Mouse (Mus musculus): Measurements from ENCODE around the gene Acod1.
A peak's percentile ranks its signal among the peaks of the same experiment; 100 is the strongest.

Acod1 gene

GRCm38 (mm10) chr14:103046677-103047076 is at the start of gene Acod1:
Gene Acod1, plus strand, starts transcription at chr14:103046977.
- DNase-seq (ENCODE audit: low read depth, low spot score): no peak

GRCm38 (mm10) chr14:103007737-103008136 is 39.0 kb upstream of the Acod1 start:
- no peak for DNase-seq (ENCODE audit: low read depth, low spot score)

GRCm38 (mm10) chr14:103011782-103012181 is 35.0 kb upstream of the Acod1 start:
- no peak for DNase-seq (ENCODE audit: low read depth, low spot score)

- peak; percentile 20 for DNase-seq (ENCODE audit: low read depth, low spot score)
Measured at GRCm38 (mm10) chr14:103012563-103013150, 34.1 kb upstream of the Acod1 start.

GRCm38 (mm10) chr14:103017009-103017408 is 29.8 kb upstream of the Acod1 start:
- no peak for DNase-seq (ENCODE audit: low read depth, low spot score)

GRCm38 (mm10) chr14:103020046-103020445 is 26.7 kb upstream of the Acod1 start:
- DNase-seq (ENCODE audit: low read depth, low spot score): no peak

- no peak for DNase-seq (ENCODE audit: low read depth, low spot score)
Measured at GRCm38 (mm10) chr14:103029203-103029602, 17.6 kb upstream of the Acod1 start.

- DNase-seq (ENCODE audit: low read depth, low spot score): no peak
Measured at GRCm38 (mm10) chr14:103033271-103033823, 13.4 kb upstream of the Acod1 start.

GRCm38 (mm10) chr14:103034076-103034475 is 12.7 kb upstream of the Acod1 start:
- DNase-seq (ENCODE audit: low read depth, low spot score): no peak

GRCm38 (mm10) chr14:103037016-103037415 is 9.8 kb upstream of the Acod1 start:
- DNase-seq (ENCODE audit: low read depth, low spot score): no peak

GRCm38 (mm10) chr14:103048292-103049086 is 1.7 kb downstream of the Acod1 start:
- no peak for DNase-seq (ENCODE audit: low read depth, low spot score)

- DNase-seq (ENCODE audit: low read depth, low spot score): no peak
Measured at GRCm38 (mm10) chr14:103051159-103051769, 4.5 kb downstream of the Acod1 start.

GRCm38 (mm10) chr14:103054731-103055130 is 8.0 kb downstream of the Acod1 start:
- DNase-seq (ENCODE audit: low read depth, low spot score): no peak

- no peak for DNase-seq (ENCODE audit: low read depth, low spot score)
Measured at GRCm38 (mm10) chr14:103056601-103057000, 9.8 kb downstream of the Acod1 start.

- no peak for DNase-seq (ENCODE audit: low read depth, low spot score)
Measured at GRCm38 (mm10) chr14:103058998-103059397, 12.2 kb downstream of the Acod1 start.

GRCm38 (mm10) chr14:103059495-103059894 is 12.7 kb downstream of the Acod1 start:
- no peak for DNase-seq (ENCODE audit: low read depth, low spot score)

- no peak for DNase-seq (ENCODE audit: low read depth, low spot score)
Measured at GRCm38 (mm10) chr14:103065294-103066167, 18.8 kb downstream of the Acod1 start.

GRCm38 (mm10) chr14:103069465-103069863 is 22.7 kb downstream of the Acod1 start:
- no peak for DNase-seq (ENCODE audit: low read depth, low spot score)

GRCm38 (mm10) chr14:103069864-103070611 is 23.3 kb downstream of the Acod1 start, which contains the start of gene Cln5:
Gene Cln5, plus strand, starts transcription at chr14:103070216.
- DNase-seq (ENCODE audit: low read depth, low spot score): peak; percentile 72

- DNase-seq (ENCODE audit: low read depth, low spot score): no peak
Measured at GRCm38 (mm10) chr14:103070790-103071189, 24.0 kb downstream of the Acod1 start.

- no peak for DNase-seq (ENCODE audit: low read depth, low spot score)
Measured at GRCm38 (mm10) chr14:103071471-103071870, 24.7 kb downstream of the Acod1 start.

Measured in brain, embryonic 18.5 days (tissue).